Comparison of ENCODE assay signal across 31 mouse cellular contexts in the genomic region with DNA sequence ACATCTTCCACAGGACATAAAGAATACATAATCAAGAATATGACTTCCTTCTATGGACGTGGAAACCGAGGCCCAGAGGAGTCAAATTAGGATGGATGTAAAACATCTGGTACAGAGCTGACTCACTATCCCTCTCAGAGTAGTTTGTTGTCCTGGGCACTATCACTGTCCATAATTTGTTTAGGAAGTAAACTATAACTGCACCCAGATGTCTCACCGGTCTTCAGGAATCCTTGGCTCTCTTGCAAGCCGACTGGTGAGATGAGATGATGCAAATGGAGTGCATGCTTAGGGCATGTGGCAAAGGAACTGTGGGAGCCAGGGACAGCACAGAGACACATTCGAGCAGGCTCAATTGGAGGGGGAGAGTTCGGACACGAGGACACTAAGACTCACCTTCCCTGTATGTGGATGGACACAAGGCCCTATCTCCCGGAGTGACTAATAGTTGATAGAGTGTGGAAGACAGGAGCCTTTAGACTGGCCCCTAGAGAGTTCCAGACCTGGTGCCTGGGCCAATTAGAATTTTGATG. TPM values are rescaled to one million over a fixed set of nuclear protein-coding genes. Genes with fewer than 3 reads are reported as not detected.
DNase-seq lines count a peak whose midpoint lies in the region; ATAC-seq and TF ChIP-seq lines count a peak whose summit lies in the region.
"Had no signal": no experiment of that assay in that cellular context is flagged by ENCODE, and none has a peak within 500 bp of the region (broad histone marks: within the 10 kb centered on the region; RNA-seq: fewer than 3 reads in every experiment).

No protein-coding gene starts in this region.

- no peak for TF ChIP-seq POLR2A in myocyte (IDR thresholded peaks at IDR 0.05; ENCODE audit: insufficient read length, low read depth)

- H3K27ac ChIP-seq in lung, embryonic 14.5 days (ENCODE audit: low read depth) = peak overlapping the region; percentile 47; the same call in 1 of the 2 replicates
- no peak overlapping the region for H3K27ac ChIP-seq in embryonic facial prominence, embryonic 11.5 days (replicated peaks; ENCODE audit: low read depth, low read length)
- H3K27ac ChIP-seq: forebrain, embryonic 15.5 days; hindbrain, embryonic 13.5 days; kidney, postnatal 0 days; liver, embryonic 15.5 days; midbrain, embryonic 12.5 days; neural tube, embryonic 13.5 days; stomach, postnatal 0 days had no signal

- H3K79me3 ChIP-seq in C2C12 (ENCODE audit: low read depth) = peaks cover 50% of the 10 kb centered on the region

- no peak for TF ChIP-seq CTCF in lung, embryonic 14.5 days (IDR thresholded peaks at IDR 0.05; ENCODE audit: low read depth)
- TF ChIP-seq CTCF in C2C12 (IDR thresholded peaks at IDR 0.05; ENCODE audit: control insufficient read depth, insufficient read depth, insufficient read length) = no peak

- no peaks in the 10 kb centered on the region for H3K36me3 ChIP-seq in lung, embryonic 14.5 days (ENCODE audit: insufficient read depth)
- H3K36me3 ChIP-seq in C2C12 (ENCODE audit: control insufficient read depth, insufficient read depth) = peaks cover 38% of the 10 kb centered on the region
- no peaks in the 10 kb centered on the region for H3K36me3 ChIP-seq in embryonic facial prominence, embryonic 11.5 days (replicated peaks; ENCODE audit: control insufficient read depth, insufficient read depth, low read depth, low read length)
- no peaks in the 10 kb centered on the region for H3K36me3 ChIP-seq in myocyte (ENCODE audit: control insufficient read depth, insufficient read depth)
- H3K36me3 ChIP-seq: forebrain, embryonic 15.5 days; hindbrain, embryonic 13.5 days; liver, embryonic 15.5 days; midbrain, embryonic 12.5 days; neural tube, embryonic 13.5 days had no signal

- no peak overlapping the region for H3K4me2 ChIP-seq in lung, embryonic 14.5 days
- no peak overlapping the region for H3K4me2 ChIP-seq in embryonic facial prominence, embryonic 11.5 days (ENCODE audit: low read depth, low read length)
- peak overlapping the region; percentile 13 for H3K4me2 ChIP-seq in myocyte (ENCODE audit: low read depth)
- H3K4me2 ChIP-seq: forebrain, embryonic 15.5 days; heart, embryonic 11.5 days; hindbrain, embryonic 13.5 days; liver, embryonic 15.5 days; midbrain, embryonic 12.5 days; neural tube, embryonic 13.5 days had no signal

- no peak; the same call in 1 of the 2 replicates for ATAC-seq in lung, embryonic 14.5 days (ENCODE audit: insufficient read depth)
- no peak for ATAC-seq in embryonic facial prominence, embryonic 11.5 days (replicated peaks; ENCODE audit: insufficient number of reproducible peaks, low FRiP score, low TSS enrichment, low read depth)
- ATAC-seq: forebrain, embryonic 15.5 days; intestine, embryonic 16.5 days had no signal

- DNase-seq in lung, embryonic 14.5 days = no peak
- no peak for DNase-seq in lung, postnatal 10 days
- peak; percentile 57 for DNase-seq in embryonic facial prominence, embryonic 11.5 days (ENCODE audit: low spot score)
- no peak for DNase-seq in spleen, adult 18-20 months
- no peak for DNase-seq in right cerebral cortex, postnatal 10 days (ENCODE audit: low spot score in 2 of 2)
- DNase-seq: adrenal gland, adult 8-10 months; cerebellum, adult 11 months; cerebellum, adult 9-10 months; cerebellum, postnatal 36 days; gastrocnemius, postnatal 25 days; heart, adult 18-20 months; heart, postnatal 36 days; kidney, adult 8-10 months; lung, postnatal 36 days; retina, postnatal 1 day; right cerebral cortex, postnatal 25 days; thymus, adult 2 months; thymus, postnatal 36 days had no signal

- H3K9ac ChIP-seq in lung, embryonic 14.5 days = no peak overlapping the region
- H3K9ac ChIP-seq in embryonic facial prominence, embryonic 11.5 days (replicated peaks; ENCODE audit: low read length) = no peak overlapping the region
- H3K9ac ChIP-seq: forebrain, embryonic 15.5 days; hindbrain, embryonic 13.5 days; liver, embryonic 15.5 days; midbrain, embryonic 12.5 days; neural tube, embryonic 13.5 days had no signal

- 55% methylated on average over 8 of the region's 8 CpGs for WGBS in lung, embryonic 14.5 days
- WGBS in embryonic facial prominence, embryonic 11.5 days = 55% methylated on average over 8 of the region's 8 CpGs

- no peak overlapping the region for H3K4me3 ChIP-seq in lung, embryonic 14.5 days (ENCODE audit: low read depth, low read length)
- H3K4me3 ChIP-seq in C2C12 (ENCODE audit: insufficient read depth, poor library complexity, severe bottlenecking) (no peak overlapping the region), myocyte (no peak overlapping the region)
- no peak overlapping the region for H3K4me3 ChIP-seq in embryonic facial prominence, embryonic 11.5 days (ENCODE audit: low read depth, low read length)
- H3K4me3 ChIP-seq: forebrain, embryonic 15.5 days; hindbrain, embryonic 13.5 days; liver, embryonic 15.5 days; megakaryocyte, embryonic 14.5 days; midbrain, embryonic 12.5 days; neural tube, embryonic 13.5 days had no signal

- no peaks in the 10 kb centered on the region; the same call in 1 of the 2 replicates for H3K4me1 ChIP-seq in lung, embryonic 14.5 days (ENCODE audit: insufficient read depth)
- H3K4me1 ChIP-seq in embryonic facial prominence, embryonic 11.5 days (ENCODE audit: control insufficient read depth, insufficient read depth, low read length) = no peaks in the 10 kb centered on the region
- H3K4me1 ChIP-seq: forebrain, embryonic 15.5 days; hindbrain, embryonic 13.5 days; liver, embryonic 15.5 days; megakaryocyte, embryonic 14.5 days; midbrain, embryonic 12.5 days; neural tube, embryonic 13.5 days had no signal

- no peaks in the 10 kb centered on the region for H3K27me3 ChIP-seq in lung, embryonic 14.5 days (ENCODE audit: insufficient read depth, low read length)
- H3K27me3 ChIP-seq in C2C12 (ENCODE audit: control insufficient read depth, insufficient read depth, insufficient read length) (no peaks in the 10 kb centered on the region), myocyte (ENCODE audit: control insufficient read depth, insufficient read depth, insufficient read length) (no peaks in the 10 kb centered on the region)
- no peaks in the 10 kb centered on the region for H3K27me3 ChIP-seq in embryonic facial prominence, embryonic 11.5 days (ENCODE audit: control insufficient read depth, insufficient read depth, low read length)
- H3K27me3 ChIP-seq: forebrain, embryonic 15.5 days; hindbrain, embryonic 13.5 days; liver, embryonic 15.5 days; midbrain, embryonic 12.5 days had no signal

- no peaks in the 10 kb centered on the region for H3K9me3 ChIP-seq in lung, embryonic 14.5 days (ENCODE audit: low read depth, low read length)
- H3K9me3 ChIP-seq in embryonic facial prominence, embryonic 11.5 days (replicated peaks; ENCODE audit: control insufficient read depth, low read length) = no peaks in the 10 kb centered on the region
- H3K9me3 ChIP-seq: forebrain, embryonic 15.5 days; hindbrain, embryonic 13.5 days; liver, embryonic 15.5 days; midbrain, embryonic 12.5 days; neural tube, embryonic 13.5 days had no signal

- H3K79me2 ChIP-seq in C2C12 (ENCODE audit: control insufficient read depth, insufficient read depth) = peaks cover 86% of the 10 kb centered on the region
- H3K79me2 ChIP-seq in myocyte (ENCODE audit: control insufficient read depth, insufficient read depth) = no peaks in the 10 kb centered on the region

- no peak overlapping the region for H3ac ChIP-seq in C2C12 (ENCODE audit: control insufficient read depth, insufficient read length, low read depth)
- no peak overlapping the region for H3ac ChIP-seq in myocyte (ENCODE audit: control insufficient read depth, insufficient read length)

TF ChIP-seq in C2C12, 6 proteins besides CTCF, POLR2A, EP300 and RAD21:
- TF ChIP-seq MAX (IDR thresholded peaks at IDR 0.05) = peak; percentile 74
- TF ChIP-seq CEBPB (IDR thresholded peaks at IDR 0.05; ENCODE audit: low read depth) = peak; percentile 43
- no peak for TF ChIP-seq FOSL1 (IDR thresholded peaks at IDR 0.05; ENCODE audit: insufficient read depth, low read length, poor library complexity, severe bottlenecking)

TF ChIP-seq in myocyte, 11 proteins besides CTCF, POLR2A, EP300 and RAD21:
- TF ChIP-seq CEBPB (IDR thresholded peaks at IDR 0.05; ENCODE audit: insufficient read depth, poor library complexity, severe bottlenecking) (peak; percentile 18; the same call in 1 of the 2 replicates), SRF (IDR thresholded peaks at IDR 0.05; ENCODE audit: control insufficient read depth, insufficient read length, low read depth) (no peak)

RNA-seq across cellular contexts. Expression of a gene that starts 10.8 kb away (rescaled TPM):
- polyA plus RNA-seq in lung, embryonic 14.5 days (2014; fragmentation: Nextera tagmentation; extraction: Ambion mirVana) = 4.4 and 6.0 TPM in 2 replicates
- polyA plus RNA-seq in C2C12 (2012; fragmentation: generic; extraction: Trizol) = 3.5 TPM
- 6.6 and 6.9 TPM in 2 replicates for polyA plus RNA-seq in embryonic facial prominence, embryonic 11.5 days (2014; fragmentation: Nextera tagmentation; extraction: Ambion mirVana)
- 2.2 TPM for polyA plus RNA-seq in myocyte (2012; fragmentation: generic; extraction: Trizol)
- polyA plus RNA-seq: liver, adult 2 months had no signal

RNA-seq across cellular contexts. Expression of a gene that starts 44.4 kb away (rescaled TPM):
- 15.9 and 17.7 TPM in 2 replicates for polyA plus RNA-seq in lung, embryonic 14.5 days (2014; fragmentation: Nextera tagmentation; extraction: Ambion mirVana)
- polyA plus RNA-seq in C2C12 (2012; fragmentation: generic; extraction: Trizol) (12.6 TPM), myocyte (2012; fragmentation: generic; extraction: Trizol) (6.6 TPM)
- 17.5 and 21.7 TPM in 2 replicates for polyA plus RNA-seq in embryonic facial prominence, embryonic 11.5 days (2014; fragmentation: Nextera tagmentation; extraction: Ambion mirVana)
